Mouse (Mus musculus): Measurements from ENCODE around the gene Dnajc8.
"Not testable (repeated sequence)": the region's sequence is repeated elsewhere in the genome, so short reads cannot be mapped to it uniquely, and the experiment has no call there.

Dnajc8 gene

DNA sequence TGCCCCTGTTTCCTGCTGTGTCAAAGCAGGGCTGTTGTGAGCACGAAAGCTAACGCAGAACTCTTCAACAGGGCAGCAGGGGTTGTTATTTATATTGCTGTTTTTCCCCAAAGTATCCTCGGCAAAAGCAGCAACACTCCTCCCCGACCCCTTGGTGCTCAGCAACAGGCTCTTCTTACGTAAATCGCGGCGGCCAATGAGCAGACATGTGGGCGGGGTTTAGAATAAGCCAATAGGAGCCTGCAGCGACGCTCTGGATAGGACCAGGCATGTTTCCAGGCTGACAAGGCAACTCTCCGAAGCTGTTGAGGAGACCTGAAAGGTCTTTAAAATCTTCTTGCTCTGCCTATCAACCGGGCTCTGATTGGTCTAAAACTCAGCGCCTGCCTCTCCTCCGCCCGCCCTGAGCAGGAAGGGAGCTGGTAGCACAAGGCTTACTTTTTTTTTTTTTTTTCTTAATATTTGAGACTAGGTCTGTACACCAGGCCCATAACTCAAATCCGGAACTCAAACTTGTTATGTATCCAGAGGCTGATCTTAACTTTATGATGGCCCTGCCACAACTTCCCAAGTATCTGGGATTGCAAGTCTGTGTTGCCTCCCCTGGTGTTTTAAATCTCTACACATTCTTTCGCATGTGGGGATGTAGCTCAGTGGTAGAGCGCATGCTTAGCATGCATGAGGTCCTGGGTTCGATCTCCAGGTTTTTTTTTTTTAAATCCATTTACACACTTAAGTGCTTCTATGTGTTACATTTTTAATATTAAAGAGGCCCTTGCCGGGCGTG lies 19.8 kb upstream of the Dnajc8 start:
- peak; percentile 86 for DNase-seq (ENCODE audit: low spot score)

DNA sequence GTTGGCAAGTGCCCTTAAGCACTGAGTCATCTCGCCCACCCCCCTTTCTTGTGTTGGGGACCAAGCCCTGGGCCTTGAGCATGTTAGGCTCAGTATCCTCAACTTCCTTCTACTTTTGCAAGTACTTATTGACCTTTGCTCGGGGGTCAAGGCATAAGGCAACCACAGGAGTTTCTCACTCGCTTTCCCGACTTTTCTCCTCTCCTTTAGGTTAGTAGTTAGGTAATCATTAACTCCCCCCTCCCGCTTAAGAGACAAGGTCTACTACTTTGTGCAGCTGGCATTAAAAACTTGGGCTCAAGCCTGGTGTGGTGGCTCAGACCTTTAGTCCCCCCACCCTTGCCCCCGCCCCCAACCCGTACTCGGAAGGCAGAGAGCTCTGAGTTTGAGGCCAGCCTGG lies 17.3 kb upstream of the Dnajc8 start:
- DNase-seq (ENCODE audit: low spot score): no peak

DNA sequence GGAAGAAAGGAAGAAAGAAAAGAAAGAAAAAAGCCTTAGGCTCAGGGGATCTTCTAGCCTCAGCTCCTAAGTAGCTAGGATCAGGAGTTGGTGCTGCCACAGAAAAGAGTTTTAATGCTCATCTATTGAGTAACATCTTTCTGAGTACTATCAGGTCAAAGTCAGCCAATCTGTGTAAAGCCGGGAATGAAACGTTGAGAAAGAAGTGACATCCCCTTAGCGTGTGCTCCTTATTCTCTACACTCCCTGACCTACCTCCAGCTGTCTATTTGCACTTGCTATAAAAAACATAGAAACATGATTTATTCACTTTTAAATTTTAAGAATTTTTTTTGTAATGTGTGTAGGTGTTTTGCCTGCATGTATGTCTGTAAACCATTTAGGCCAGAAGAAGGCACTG lies 16.2 kb upstream of the Dnajc8 start:
- no peak for DNase-seq (ENCODE audit: low spot score)

DNA sequence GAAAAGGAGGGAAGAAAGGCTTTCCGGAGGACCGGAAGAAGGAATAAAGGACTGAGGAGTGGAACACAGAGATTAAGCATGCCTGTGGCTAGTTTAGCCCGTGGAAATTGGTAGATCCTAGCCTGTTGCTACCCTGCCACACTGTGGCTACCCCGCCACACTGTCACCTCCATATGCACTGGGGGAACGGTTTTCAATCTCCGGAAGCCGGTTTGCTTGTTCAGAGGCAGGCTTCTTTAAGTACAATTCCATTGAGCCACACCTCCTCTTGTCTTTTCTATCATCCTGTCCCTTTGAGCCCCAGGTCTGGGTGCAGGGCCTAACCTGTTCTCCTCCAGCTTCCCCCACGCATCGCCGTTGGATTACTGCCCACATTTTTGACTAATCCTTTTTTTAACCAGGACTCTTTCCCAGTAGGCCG lies 11.0 kb upstream of the Dnajc8 start:
- no peak for DNase-seq (ENCODE audit: low spot score)

DNA sequence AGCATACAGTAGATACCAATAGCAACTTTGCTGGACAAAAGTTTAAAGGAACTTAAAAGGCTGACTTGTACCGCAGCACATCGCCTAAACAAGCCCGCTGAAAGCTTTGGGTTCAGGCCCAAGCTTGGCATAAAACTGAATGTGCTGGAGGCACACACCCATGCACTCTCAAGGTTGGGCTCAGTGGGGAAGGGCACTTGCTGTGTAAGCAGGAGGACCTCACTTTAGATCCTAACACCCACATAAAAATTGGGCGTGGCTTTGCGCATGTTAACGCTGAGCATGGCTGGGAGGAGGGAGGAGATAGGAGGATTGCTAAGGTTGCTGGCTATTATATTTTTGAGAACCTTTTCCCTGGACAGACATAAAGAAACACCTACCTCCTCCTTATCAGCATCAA lies 10.5 kb upstream of the Dnajc8 start:
- no peak for DNase-seq (ENCODE audit: low spot score)

DNA sequence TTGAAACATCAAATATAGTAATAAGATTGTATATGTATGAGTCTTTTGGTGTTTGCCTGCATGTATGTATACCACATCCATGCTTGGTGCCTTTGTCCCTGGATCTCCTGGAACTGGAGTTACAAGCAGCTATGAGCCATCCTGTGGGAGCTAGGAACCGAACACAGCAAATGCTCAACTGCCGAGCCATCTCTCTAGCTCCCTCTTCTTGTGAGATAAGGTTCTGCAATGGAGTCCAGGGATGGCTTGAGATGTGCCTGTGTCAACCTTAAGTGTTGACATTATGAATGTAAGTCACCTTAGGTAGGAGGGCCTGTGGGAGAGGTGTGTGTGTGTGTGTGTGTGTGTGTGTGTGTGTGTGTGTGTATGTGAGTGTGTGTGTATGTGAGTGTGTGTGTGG lies 8.7 kb upstream of the Dnajc8 start:
- no peak for DNase-seq (ENCODE audit: low spot score)

DNA sequence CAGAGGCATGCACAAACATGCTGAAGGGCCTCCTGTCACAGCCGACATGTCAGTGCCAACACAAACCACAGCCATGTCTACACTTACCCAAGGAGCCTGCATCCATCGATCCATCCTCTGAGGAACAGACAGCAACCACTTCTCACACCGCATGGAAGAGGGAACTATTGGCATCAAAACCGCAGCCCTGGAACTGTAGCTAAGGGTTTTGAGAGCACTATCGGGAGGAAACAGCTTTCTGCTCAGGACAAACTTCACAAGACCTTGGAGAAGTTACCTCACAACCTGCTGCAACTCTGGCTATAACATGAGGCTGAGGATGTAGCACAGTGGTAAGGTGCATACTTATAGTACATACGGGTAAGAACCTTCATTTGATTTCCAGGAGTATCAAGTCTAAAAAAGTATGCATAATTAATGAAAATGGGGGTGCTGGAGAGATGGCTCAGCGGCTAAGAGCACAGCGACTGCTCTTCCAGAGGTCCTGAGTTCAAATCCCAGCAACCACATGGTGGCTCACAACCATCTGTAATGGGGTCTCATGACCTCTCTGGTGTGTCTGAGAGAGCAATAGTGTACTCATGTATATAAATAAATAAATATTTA lies 7.3 kb upstream of the Dnajc8 start:
- no peak for DNase-seq (ENCODE audit: low spot score)

DNA sequence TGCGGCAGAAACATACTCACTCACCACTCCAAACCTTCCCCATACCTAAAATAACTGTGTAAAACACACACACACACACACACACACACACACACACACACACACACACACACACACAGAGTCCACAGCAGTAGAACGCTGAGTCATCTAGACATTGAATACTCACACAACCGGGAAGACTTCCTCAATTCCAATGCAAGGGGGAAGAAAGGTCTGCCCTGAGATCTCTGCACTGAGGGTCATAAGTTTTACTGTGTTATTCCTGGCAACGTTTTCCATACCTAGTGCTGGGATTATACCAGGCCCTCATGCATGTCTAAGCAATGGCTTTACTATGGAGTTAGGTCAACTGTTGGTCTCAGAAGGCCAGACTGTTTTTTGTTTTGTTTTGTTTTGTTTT lies 6.0 kb upstream of the Dnajc8 start:
- DNase-seq (ENCODE audit: low spot score): no peak

DNA sequence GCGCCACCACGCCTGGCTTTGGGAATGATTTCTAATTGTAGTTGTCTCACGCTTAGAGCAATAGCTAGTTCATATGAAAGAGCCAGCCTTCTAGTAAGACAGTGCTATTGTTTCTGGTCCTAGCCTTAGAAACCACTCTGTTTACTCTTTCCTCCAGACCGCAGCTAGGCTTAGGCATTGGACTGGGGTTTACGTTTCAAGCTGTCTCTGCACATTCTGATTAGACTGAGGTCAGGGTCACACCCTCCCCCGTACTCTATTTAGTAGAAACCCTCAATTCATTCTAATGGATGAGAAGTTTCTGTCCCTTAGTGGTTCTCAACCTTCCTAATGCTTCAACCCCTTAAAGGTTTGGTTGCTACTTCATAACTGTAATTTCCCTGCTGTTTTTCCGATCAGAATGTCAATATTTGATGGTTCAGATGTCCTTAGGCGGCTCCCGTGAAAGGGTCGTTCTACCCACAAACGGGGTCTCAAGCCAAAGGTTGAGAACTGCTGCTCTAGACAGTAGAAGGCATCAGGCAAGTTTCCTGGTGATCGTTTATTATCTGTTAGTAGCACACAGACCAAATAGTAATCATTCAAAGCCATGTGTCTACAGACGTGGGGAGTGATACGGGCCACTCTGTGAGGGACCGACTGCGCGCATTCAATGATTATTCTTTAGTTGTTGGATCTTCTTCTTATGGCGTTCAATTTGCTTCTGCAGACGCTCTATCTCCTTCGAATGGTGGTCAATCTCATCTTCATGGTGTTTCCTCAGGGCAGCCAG lies 5.1 kb upstream of the Dnajc8 start:
- DNase-seq (ENCODE audit: low spot score): no peak

DNA sequence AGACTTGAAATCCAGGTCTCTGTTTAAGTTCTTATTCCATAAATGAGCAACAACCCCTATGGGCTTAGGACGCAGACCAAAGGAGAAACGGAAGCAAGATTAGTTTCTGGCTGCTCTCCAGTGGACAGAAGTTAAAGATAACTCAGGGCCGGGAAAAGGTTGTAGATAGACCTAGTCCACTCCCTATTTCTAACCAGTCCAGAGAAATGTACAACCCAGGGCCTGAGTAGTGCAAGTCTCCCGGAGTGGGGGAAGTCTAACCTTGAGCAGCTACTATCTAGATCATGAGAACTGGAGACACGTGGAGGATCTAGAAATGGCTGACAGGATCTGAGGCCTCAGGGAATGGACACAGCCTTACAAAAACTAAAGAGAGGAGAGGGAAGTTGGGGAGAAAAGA lies 2.9 kb upstream of the Dnajc8 start:
- no peak for DNase-seq (ENCODE audit: low spot score)

DNA sequence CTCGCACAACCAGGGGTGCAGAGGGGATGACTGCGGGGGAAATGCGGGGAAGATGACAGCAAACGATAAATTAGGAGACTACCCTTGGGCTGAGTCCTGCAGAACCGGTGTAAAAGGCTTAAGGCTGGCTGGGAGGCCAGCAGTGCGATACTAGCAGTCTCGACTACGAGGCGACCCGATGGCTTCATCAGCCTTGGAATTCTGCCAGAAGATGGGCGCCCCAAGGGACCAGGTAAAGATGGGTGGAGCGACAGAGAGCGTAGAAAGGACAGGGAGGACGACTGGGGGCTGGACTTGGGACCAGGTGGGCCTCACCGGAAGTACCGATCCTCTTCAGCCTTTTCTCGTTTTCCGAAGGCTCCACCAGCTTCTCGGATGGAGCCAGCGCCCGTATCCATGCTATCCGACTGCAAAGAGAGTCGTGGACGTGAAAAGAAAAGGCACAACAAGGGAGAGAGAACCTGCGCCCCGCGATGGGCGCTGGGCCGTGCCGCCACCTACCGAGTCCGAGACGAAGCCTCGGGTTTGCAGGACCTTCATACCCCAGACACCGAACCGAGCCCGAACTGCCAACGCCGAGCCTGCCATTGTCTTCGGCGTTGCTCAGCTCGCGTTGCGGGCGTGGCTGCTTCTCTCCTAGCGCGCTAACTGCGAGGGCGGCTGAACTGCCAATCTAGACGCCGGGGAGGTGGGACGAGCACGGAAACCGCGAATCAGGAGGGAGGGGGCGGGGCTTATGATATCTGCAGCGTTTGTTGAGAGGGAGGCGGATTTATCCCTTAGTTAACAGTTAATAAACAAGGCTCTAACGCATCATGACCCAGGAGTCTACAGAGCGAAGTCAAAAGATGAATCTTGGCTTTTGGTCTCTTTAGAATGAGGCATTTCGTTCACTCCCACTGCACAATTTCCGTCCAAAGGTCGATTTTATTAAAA lies 2.1 kb upstream of the Dnajc8 start, which contains the start of gene Atpif1:
Gene Atpif1, minus strand, starts transcription at position 679 of the 936 bp plus-strand sequence.
- no peak for DNase-seq (ENCODE audit: low spot score)

DNA sequence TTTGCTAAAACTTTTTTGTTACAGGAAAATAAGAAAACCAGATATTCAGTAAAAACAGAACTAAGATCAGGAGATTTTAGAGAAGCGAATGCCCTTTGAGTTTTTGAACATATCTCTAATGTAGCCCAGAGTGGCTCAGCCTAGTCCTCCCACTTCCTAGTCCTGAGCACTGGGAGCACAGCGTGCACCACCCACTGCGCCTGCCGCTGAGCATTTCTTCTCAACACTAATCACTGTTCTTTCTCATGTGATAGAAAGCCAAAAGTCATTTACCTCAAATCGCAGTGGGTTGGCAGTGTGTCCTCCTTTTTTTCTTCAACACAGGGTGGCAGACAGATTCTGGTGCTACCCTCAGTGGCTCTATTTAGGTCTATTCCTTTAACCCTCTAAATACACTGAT lies 4.1 kb downstream of the Dnajc8 start:
- no peak for DNase-seq (ENCODE audit: low spot score)

DNA sequence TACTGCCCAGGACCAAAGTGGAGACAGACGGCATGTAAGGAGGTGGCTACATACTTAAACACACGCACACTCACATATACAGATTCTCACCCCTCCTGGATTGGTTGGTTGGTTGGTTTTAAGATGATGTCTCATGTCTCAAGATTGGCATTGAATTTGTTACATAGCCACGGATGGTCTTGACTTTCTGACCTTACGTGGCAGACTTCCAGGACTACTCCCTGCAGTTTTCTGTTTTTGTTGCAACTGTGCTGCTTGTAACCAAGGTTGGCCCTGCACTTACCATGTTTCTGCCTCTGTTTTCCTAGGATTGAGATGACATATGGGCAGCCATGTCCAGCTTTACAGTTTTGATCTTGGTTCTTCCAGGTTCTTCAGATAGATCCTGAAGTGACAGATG lies 6.1 kb downstream of the Dnajc8 start:
- no peak for DNase-seq (ENCODE audit: low spot score)

DNA sequence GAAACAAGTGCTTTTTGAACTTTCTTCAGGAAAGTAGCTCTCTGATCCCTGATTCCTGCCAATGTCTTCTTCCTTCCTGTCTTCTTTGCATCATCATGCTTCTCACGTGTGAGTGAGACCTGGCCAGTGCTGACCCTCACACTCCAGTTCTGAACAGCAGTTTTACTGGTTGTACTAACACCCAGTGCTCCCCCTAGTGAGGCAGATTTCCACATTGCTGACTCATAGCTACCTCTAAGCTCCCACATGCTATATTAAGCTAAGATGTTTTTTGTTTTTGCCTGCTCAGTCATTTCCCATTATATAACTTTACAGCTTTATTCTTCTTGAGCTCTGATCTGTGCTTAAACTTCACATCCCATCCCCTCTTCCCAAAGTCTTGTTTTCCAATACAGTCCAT lies 7.4 kb downstream of the Dnajc8 start:
- no peak for DNase-seq (ENCODE audit: low spot score)

DNA sequence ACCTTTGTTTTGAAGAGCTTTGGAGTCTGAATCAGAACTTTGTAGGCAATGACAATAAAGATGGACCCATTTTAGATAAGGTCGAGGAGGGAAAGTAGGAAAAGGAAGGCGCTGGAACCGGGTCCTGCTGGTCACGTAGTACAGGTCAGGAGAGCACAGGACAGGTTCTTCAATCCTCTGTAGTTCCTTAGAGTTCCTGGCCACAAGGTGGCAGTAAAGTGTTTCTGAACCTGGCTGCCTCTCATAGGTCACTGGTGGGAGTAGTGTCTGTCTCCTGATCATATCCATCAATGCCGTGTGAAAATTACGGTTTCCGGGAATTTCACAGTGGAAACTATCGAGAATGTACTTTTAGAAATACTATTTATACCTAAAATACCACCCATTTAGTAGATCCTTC lies 10.5 kb downstream of the Dnajc8 start:
- no peak for DNase-seq (ENCODE audit: low spot score)

DNA sequence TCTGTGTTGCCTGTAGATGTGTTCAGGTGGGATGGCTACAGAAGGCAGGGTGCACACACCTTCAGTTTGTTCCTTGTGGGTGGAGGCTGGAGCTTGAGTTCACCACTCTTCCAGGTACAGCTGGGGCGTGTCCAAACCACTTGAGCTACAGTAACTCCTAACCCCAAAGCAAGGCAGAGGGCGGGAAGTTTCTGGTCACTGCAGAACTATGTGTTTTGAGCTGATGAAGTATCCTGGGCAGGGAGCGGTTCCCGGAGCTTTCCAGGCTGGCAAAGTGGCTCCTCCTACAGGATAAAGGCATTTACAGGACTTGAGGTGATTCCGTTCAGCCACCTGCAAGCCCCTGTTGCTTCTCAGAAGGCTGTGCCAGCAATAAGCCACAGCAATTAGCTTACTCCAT lies 18.9 kb downstream of the Dnajc8 start:
- no peak for DNase-seq (ENCODE audit: low spot score)

DNA sequence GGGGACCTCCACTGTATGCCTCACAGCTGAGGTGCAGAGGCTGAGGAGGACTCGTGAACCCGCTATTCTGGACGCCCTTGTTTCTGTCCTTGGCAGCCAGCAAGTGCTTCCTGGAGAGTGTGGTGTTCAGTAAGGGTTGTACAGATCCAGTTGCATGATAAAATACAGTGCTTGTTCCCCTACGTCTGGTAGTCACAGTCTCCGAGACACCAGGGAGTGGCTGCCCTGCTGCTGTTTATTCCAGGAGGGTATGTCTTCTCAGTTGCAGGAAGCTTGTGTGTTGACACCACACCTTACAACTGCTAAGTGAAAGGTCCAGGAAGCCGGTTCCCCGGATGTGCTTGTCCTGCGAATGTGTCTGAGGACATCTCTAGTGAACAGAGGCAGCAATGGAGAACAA lies 19.3 kb downstream of the Dnajc8 start:
- DNase-seq (ENCODE audit: low spot score): no peak

DNA sequence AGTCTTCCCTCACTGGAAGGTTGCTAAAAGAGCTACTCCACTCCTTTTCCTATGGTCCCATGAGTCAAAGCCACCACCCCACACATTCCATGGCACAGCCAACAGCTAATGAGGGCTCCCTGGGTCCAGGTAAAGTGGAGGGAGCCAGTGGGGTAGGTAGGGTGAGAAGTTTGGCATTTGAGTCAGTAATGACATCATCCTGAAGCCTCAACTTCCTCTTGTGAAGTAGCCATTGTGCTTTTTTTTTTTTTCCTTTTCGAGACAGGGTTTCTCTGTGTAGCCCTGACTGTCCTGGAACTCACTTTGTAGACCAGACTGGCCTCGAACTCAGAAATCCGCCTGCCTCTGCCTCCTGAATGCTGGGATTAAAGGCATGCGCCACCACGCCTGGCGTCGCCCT lies 20.2 kb downstream of the Dnajc8 start:
- not testable (repeated sequence) for DNase-seq (ENCODE audit: low spot score)

DNA sequence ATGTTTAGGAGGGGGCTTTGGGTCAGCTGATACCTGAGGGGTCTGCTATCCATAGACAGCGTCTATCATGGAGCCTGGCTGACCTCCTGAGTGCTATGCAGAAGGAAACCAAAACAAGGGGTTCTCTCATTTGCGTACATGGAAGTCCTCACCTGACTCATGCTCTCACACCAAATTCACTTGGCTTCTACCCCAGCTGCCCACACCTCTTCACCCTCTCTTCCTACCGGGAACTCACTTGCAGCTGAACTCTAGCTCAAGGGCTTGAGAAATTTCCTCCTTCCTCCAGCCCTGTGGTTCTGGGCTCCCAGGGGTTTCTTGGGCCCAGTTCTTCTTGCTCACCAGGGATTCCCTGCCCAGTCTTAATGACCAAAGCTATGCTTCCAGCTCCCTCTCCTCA lies 27.9 kb downstream of the Dnajc8 start:
- DNase-seq (ENCODE audit: low spot score): no peak

DNA sequence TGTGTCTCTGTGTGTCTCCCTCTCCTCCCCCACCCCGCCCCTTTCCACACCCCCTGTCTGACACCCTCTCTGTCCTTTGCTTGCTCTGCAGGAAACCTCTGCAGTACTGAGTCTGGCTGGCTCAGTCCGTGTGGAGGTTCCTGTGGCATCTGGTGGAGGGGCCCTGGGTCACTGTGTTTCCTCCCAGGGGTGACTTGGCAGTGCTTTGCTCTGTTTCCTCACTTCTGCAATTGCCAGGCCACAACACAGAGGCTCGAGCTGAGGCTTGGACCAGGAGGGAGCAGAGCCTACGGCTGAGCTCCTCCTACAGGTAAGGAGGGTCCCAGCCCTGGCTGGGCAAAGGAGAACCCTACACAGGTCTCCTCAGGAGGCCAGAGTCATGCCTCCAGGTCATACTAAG lies 28.6 kb downstream of the Dnajc8 start, which contains the start of gene Ptafr:
Gene Ptafr, plus strand, starts transcription at position 103 of the 400 bp plus-strand sequence.
- DNase-seq (ENCODE audit: low spot score): no peak

DNA sequence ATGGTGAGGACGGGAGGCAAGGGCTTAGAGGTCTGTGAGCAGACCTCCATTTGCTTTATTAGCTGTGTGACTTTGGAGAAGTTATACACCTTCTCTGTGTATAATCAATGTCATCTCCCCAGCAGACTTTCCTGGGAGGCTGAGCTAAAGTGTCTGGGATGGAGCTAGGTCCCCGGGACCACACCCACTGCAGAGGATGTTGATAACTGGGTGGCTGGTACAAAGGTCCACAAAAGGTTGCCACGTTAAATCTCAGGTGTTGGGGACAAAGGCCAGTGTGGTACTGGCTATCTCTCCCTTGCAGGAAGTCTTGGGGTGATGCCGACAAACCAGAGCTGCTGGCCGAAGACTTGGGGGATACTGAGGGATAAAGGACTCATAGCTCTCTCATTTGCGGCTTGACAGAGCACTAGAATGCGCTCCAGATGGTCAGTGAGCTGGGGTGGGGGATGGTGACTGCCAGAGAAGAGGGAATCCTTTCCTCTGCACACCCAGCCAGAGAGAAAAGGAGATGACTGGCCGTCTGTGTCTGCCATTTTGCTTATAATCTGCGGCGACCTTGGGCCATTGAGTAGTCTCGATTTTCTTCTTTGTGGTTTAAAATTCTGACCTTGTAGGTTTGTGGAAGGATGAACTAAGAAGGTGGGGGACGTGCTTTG lies 29.9 kb downstream of the Dnajc8 start:
- no peak for DNase-seq (ENCODE audit: low spot score)

Data from layer of hippocampus, adult 9-10 months (tissue).